Mouse (Mus musculus) 3134 (cell line): ENCODE measurements around the gene Tmcc2.
A peak's percentile ranks its signal among the peaks of the same experiment; 100 is the strongest.

Experiments
- DNase-seq: peaks from one replicate; pipeline ENCODE4 v3.0.0-alpha.2; 2011; ENCODE audit warnings: low spot score; ENCODE audit not compliant: insufficient read length; ENCODE audit errors: extremely low read depth

The Tmcc2 gene

GRCm38 (mm10) chr1:132392872-132393271, 1.8 kb upstream of the Tmcc2 start:
- DNase-seq, result no peak

GRCm38 (mm10) chr1:132391580-132392022, 520 bp upstream of the Tmcc2 start:
- peak; percentile 85 for DNase-seq

GRCm38 (mm10) chr1:132389886-132390585, 1.0 kb downstream of the Tmcc2 start:
- peak; percentile 53 for DNase-seq

- DNase-seq, result no peak
These were observed 2.0 kb downstream of the Tmcc2 start for GRCm38 (mm10) chr1:132388813-132389803.

GRCm38 (mm10) chr1:132387943-132388342, 3.1 kb downstream of the Tmcc2 start:
- no peak for DNase-seq

- DNase-seq, result no peak
These were observed 4.8 kb downstream of the Tmcc2 start for GRCm38 (mm10) chr1:132386266-132386665.

GRCm38 (mm10) chr1:132385711-132386110, 5.4 kb downstream of the Tmcc2 start:
- DNase-seq, result no peak

GRCm38 (mm10) chr1:132385266-132385665, 5.8 kb downstream of the Tmcc2 start:
- DNase-seq, result no peak

GRCm38 (mm10) chr1:132384001-132384554, 7.0 kb downstream of the Tmcc2 start:
- DNase-seq, result no peak

GRCm38 (mm10) chr1:132381929-132382328, 9.2 kb downstream of the Tmcc2 start:
- no peak for DNase-seq

GRCm38 (mm10) chr1:132380550-132381100, 10.5 kb downstream of the Tmcc2 start:
- DNase-seq, result no peak

GRCm38 (mm10) chr1:132377811-132378210, 13.3 kb downstream of the Tmcc2 start:
- no peak for DNase-seq

- DNase-seq, result no peak
These were observed 14.1 kb downstream of the Tmcc2 start for GRCm38 (mm10) chr1:132377055-132377365.

- DNase-seq, result peak; percentile 30
These were observed 14.6 kb downstream of the Tmcc2 start for GRCm38 (mm10) chr1:132376211-132377054.

- DNase-seq, result no peak
These were observed 15.8 kb downstream of the Tmcc2 start for GRCm38 (mm10) chr1:132375256-132375655.

- DNase-seq, result no peak
These were observed 16.2 kb downstream of the Tmcc2 start for GRCm38 (mm10) chr1:132374873-132375244.

- no peak for DNase-seq
These were observed 16.8 kb downstream of the Tmcc2 start for GRCm38 (mm10) chr1:132374140-132374872.

GRCm38 (mm10) chr1:132372896-132373534, 18.1 kb downstream of the Tmcc2 start:
- DNase-seq, result no peak

- DNase-seq, result no peak
These were observed 18.7 kb downstream of the Tmcc2 start for GRCm38 (mm10) chr1:132372354-132372753.
